Mouse (Mus musculus) neural tube, embryonic 14.5 days (tissue): Measurements from ENCODE around the gene Dph2. TPM values are rescaled to one million over a fixed set of nuclear protein-coding genes. Genes with fewer than 3 reads are reported as not detected.

Source experiments
- polyA plus RNA-seq: library from polyadenylated mRNA; unstranded; fragments of >200 nt; fragmentation: Nextera tagmentation; extraction: Ambion mirVana; gene quantifications from 2 replicates; pipeline ENCODE4 v1.2.1, GENCODE M21; 2014

The Dph2 gene
- polyA plus RNA-seq, 1 experiment from 2014 or later: 21.5 TPM

Other genes starting within 250 kb of the Dph2 start
- 81.3 and 87.5 TPM in 2 replicates for gene Dmap1, start 209.8 kb downstream of the Dph2 start, polyA plus RNA-seq
- gene Gm12845, start 167.6 kb downstream of the Dph2 start, polyA plus RNA-seq: not detected in 2 replicates
- gene Klf17, start 126.4 kb downstream of the Dph2 start, polyA plus RNA-seq: not detected in 2 replicates
- gene Slc6a9, start 57.5 kb downstream of the Dph2 start, polyA plus RNA-seq: 32.7 and 42.9 TPM in 2 replicates
- gene Ccdc24, start 19.5 kb downstream of the Dph2 start, polyA plus RNA-seq: 1.4 and 2.6 TPM in 2 replicates
- 68.7 and 73.6 TPM in 2 replicates for gene B4galt2, start 8.5 kb downstream of the Dph2 start, polyA plus RNA-seq
- 578 and 652 TPM in 2 replicates for gene Atp6v0b, start 4.7 kb downstream of the Dph2 start, polyA plus RNA-seq
- gene Ipo13, start 23.0 kb upstream of the Dph2 start, polyA plus RNA-seq: 61.7 and 65.7 TPM in 2 replicates
- gene Artn, start 37.7 kb upstream of the Dph2 start, polyA plus RNA-seq: 0.84 and 1.3 TPM in 2 replicates
- 10.0 and 10.6 TPM in 2 replicates for gene St3gal3, start 242.9 kb upstream of the Dph2 start, polyA plus RNA-seq